Mouse (Mus musculus) lung, adult 2 months (tissue): ENCODE measurements around the gene Hoxb6. TPM values are rescaled to one million over a fixed set of nuclear protein-coding genes. Genes with fewer than 3 reads are reported as not detected.

Experiments used
- DNase-seq: peaks from one replicate; pipeline ENCODE4 v3.0.0; 2022
- H3K4me1 ChIP-seq: fragments of 200-500 bp; 2 replicates; pipeline ENCODE4 v1.6.1; 2011; ENCODE audit warnings: low read length; ENCODE audit not compliant: control insufficient read depth, insufficient read depth
- H3K4me3 ChIP-seq: fragments of 200-500 bp; replicated peaks from 2 replicates; pipeline ENCODE3; 2011; ENCODE audit warnings: low read depth, mild to moderate bottlenecking, control low read depth, low read length; ENCODE audit errors: extremely low read depth
- CTCF ChIP-seq: fragments of 200-500 bp; IDR thresholded peaks from 2 replicates; pipeline ENCODE4 v1.5.1; 2011; ENCODE audit warnings: mild to moderate bottlenecking, low read length, control low read depth; ENCODE audit not compliant: insufficient read depth
- POLR2A ChIP-seq: fragments of 200-500 bp; IDR thresholded peaks from 2 replicates; pipeline ENCODE4 v1.6.1; 2011; ENCODE audit warnings: low read depth, mild to moderate bottlenecking, control low read depth, low read length, borderline replicate concordance; ENCODE audit errors: extremely low read depth
- WGBS: fragments of 180-500 bp; shearing (Covaris S2); methylation state at CpG from one replicate; pipeline ENCODE4 v1.1.7; 2018; 5-methylcytosine and 5-hydroxymethylcytosine counted together
- polyA plus RNA-seq: library from polyadenylated mRNA; depleted of rRNA; stranded (reverse); fragments of >200 nt; gene quantifications from 2 replicates; pipeline ENCODE4 v1.2.3, GENCODE M21; 2012

The Hoxb6 gene
- polyA plus RNA-seq, 1 experiment: 8.2 TPM

DNA sequence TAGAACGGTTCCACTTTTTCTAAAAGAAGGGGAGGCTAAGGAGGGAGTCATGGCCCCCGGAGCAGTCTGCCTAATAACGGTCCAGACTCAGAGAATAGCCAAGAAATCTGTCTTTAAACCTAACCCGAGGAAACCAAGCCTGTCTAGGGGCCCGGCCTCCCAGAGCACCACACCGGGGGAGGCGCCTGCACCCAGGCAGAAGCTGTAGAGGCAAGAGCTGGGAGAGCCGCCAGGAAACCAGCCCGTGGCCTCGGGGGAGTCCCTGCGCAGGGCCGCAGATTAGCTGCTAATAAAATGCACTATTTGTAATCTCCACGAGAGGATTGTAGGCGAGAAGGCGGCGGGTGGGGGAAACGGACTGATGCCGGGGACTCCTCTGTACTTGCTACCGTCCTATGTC, 22.4 kb upstream of the Hoxb6 start:
- WGBS: 3% methylated on average over 19 of the region's 19 CpGs
- DNase-seq: no peak
- H3K4me3 ChIP-seq: no peak overlapping the region

DNA sequence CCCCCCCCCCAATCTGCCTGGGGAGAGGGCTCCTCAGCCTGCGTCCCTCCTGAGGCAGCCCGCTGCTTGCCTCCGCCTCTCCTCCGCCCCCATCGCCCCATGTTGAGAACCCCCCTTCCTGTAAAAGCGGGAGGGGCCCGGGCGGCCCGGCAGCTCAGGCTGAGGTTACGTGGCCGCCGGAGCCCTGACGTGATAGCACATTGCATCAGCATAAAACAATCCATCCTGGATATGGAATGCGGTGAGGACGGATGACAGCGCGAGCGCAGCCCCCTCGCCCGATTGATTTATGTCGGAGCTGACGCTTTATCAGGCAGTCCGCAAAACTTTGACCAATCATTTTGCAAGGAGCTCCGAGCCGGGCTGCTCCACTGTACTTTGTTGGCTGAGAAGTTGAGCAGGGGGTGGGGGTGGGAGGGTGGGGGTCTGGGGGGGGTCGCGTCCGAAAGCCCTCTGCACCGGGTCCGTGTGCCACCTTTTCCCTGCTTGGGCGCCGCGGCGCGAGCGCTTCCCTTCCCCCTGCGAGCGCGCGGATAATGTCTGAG, 21.2 kb upstream of the Hoxb6 start, which contains the start of gene Hoxb9:
Hoxb9 (plus strand) TSS at position 462 of the 545 bp plus-strand sequence.
- TF ChIP-seq POLR2A: no peak
- WGBS: under 1% methylated on average over 39 of the region's 40 CpGs
- peaks cover 3% of the 10 kb centered on the region; the same call in 1 of the 2 replicates for H3K4me1 ChIP-seq
- no peak within 1 kb of the TSS for H3K4me3 ChIP-seq
- DNase-seq: no peak

More for the DNA sequence above, 22.4 kb upstream of the Hoxb6 start:
- H3K4me1 ChIP-seq: peaks cover 3% of the 10 kb centered on the region; the same call in 1 of the 2 replicates
- TF ChIP-seq CTCF (no peak), POLR2A (no peak)

DNA sequence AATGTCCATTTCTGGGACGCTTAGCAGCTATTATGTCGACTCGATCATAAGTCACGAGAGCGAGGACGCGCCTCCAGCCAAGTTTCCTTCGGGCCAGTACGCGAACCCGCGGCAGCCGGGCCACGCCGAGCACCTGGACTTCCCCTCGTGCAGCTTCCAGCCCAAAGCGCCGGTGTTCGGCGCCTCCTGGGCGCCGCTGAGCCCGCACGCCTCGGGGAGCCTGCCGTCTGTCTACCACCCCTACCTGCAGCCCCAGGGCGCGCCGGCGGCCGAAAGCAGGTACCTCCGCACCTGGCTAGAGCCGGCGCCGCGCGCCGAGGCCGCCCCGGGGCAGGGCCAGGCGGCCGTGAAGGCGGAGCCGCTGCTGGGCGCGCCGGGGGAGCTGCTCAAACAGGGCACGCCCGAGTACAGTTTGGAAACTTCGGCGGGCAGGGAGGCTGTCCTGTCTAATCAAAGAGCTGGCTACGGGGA, 20.7 kb upstream of the Hoxb6 start:
- Histone ChIP-seq H3K4me1 (peaks cover 3% of the 10 kb centered on the region; the same call in 1 of the 2 replicates), H3K4me3 (no peak overlapping the region)
- no peak for DNase-seq
- TF ChIP-seq POLR2A (no peak), CTCF (no peak)
- 1% methylated on average over 52 of the region's 52 CpGs for WGBS

DNA sequence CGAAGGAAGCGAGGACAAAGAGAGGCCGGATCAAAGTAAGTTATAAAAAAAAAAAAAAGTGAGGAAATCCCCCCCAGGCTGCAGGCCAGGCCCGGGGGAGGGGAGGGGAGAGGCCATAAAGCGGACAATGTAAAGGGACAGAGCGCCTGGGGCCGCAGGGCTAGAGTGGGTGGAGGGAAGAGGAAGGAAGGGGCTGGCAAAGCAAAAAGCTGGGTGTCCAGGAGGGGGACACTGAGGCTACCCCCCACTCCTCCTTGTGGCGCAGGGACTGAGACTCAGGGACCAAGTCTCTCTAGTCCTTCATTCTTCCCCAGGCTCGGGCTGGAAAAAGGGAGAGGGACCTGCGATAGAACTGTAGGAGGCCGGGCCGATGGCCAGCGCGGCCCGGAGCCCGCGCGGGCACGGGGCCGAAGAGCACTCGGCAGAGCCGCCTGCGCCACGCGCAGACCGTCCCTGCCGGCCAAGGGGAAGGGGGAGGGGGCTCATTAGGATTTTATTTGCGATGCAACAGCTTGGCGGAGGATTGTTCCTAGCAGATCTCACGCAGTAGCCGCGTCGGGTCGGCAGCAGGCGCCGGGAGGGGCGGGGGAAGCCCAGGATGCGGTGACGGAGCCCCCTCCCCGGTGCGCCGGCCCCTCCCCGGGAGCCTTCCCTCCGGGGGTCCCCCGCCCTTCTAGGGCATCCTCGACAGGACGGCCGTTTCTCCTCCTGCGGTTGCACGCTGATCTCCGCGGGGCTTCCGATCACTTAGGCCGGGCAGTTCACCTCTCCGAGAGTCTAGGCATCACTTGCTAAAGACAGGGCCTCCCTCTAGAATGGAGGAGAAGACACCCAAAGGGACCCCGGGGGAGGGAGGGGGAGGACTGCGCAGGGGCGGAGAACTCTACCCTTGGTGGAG, 20.0 kb upstream of the Hoxb6 start:
- DNase-seq: no peak
- Histone ChIP-seq H3K4me3 (no peak overlapping the region), H3K4me1 (peaks cover 3% of the 10 kb centered on the region; the same call in 1 of the 2 replicates)
- TF ChIP-seq POLR2A (no peak), CTCF (no peak)
- WGBS: 4% methylated on average over 57 of the region's 58 CpGs

DNA sequence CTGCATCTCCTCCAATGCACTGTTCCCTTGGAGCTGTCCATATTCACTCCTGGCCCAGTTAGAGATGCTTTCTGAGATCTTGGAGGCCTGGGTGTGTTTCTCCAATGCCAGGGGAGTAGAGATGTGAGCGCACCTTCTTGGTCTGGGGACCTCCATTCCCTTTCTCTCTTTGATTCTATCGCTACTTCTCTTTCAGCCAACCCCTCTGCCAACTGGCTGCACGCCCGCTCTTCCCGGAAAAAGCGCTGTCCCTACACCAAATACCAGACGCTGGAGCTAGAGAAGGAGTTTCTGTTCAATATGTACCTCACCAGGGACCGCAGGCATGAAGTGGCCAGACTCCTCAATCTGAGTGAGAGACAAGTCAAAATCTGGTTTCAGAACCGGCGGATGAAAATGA, 17.8 kb upstream of the Hoxb6 start:
- H3K4me3 ChIP-seq: no peak overlapping the region
- peaks cover 3% of the 10 kb centered on the region; the same call in 1 of the 2 replicates for H3K4me1 ChIP-seq
- no peak for DNase-seq
- WGBS: 18% methylated on average over 10 of the region's 10 CpGs
- TF ChIP-seq CTCF (no peak), POLR2A (no peak)

DNA sequence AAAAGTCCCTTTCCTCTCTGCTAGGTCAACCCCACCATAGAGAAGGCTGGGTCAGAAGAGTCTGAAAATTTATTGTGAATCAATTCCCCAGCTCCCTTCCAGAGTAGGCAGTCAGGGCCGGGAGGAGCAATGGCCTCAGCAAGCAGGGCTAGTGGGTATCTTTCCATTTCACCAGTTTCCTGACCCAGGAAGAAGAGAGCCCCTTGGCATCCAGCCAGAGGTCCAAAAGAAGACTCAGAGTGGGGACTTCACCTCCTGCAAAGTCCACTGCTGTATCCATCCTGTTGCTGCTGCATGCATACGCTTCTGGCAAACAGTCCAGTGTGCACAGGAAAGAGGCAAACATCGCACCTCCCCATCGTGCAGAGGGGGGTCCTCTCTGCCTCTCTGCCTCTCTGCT, 16.4 kb upstream of the Hoxb6 start:
- 9% methylated on average over 4 of the region's 4 CpGs for WGBS
- H3K4me1 ChIP-seq: peaks cover 3% of the 10 kb centered on the region; the same call in 1 of the 2 replicates
- TF ChIP-seq POLR2A (no peak), CTCF (no peak)
- DNase-seq: no peak
- no peak overlapping the region for H3K4me3 ChIP-seq

DNA sequence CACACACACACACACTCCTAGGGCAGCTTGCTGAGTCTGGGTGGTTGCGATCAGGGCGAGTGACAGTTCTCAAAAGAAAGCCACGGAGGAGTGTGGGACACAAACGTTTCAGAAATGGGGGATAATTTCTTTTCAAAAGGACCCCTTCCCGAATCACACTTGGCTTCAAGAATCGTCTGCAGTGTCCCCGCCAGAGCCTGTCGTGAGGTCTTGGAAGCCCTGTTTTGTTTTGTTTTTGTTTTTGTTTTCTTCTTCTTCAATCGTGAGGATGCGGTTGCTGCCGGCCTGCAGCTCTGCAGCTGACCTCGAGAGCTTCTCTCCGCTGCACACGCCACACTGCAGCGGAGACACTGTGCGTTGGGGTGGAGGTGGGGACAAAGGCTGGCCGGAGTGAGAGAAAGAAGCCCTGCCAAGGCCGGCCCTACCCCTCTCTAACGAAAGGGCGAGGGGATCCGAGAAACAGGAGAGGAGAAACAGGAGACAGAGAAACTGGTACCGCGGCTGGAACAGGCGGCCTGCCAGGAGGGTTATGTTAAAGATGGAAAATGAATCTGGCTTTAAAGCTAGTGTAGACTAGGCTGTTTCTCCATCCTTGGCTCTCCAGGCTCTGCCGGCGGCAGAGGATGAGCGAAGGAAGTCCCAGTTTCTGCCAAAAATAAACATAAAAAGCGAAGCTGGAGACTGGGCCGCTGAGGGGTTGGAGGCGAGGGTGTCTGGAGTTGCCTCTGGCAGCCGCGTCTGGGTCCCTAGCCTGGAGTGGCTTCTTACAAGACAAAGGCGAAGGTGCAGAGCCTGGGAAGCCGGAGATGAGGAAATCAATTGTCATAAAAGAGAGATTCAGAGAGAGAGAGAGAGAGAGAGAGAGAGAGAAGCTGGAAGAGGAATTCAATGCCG, 14.9 kb upstream of the Hoxb6 start:
- Histone ChIP-seq H3K4me1 (no peaks in the 10 kb centered on the region), H3K4me3 (no peak overlapping the region)
- 5% methylated on average over 35 of the region's 35 CpGs for WGBS
- TF ChIP-seq POLR2A: no peak
- TF ChIP-seq CTCF: no peak
- DNase-seq: no peak

DNA sequence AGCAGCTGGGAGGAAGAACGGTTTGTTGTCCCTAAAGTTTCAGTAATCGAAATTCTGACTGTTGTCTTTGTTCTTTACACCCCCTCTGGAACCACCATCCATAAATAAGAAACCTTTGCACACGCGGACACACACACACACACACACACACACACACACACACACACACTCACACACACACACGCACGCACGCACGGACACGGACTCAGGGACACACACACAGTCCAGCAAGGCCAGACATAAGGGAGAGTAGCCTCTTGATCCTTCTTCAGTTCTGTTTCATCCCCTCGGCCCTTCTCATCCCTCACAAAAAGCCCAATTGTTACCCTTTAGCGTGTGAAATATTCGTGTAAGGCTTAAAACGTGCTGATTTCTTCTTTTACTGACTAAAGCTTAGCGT, 14.0 kb upstream of the Hoxb6 start:
- no peak for DNase-seq
- 24% methylated on average over 14 of the region's 14 CpGs for WGBS
- Histone ChIP-seq H3K4me1 (0 out of 2 replicates have a peak, but pooled peaks cover 2% of the 10 kb centered on the region), H3K4me3 (no peak overlapping the region)
- TF ChIP-seq POLR2A (no peak), CTCF (no peak)

DNA sequence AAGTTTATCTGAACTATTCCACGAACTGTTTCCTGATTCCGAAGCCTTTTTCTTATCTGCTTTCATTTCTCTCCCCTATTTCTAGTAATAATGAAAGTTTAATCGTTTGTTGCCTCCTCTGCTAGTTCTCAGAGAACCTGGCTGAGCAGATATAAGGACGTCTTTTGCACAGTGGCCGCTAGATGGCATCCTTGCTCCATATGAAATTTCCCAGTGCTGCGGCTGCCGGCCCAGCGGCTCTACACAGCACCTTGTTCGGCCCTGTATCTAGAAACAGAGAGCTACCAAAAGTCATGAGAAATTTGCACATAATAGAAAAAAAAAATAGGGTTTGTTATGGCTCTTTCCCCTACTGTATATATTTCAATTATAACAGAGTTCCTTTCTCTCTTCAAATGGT, 13.5 kb upstream of the Hoxb6 start:
- no peak overlapping the region for H3K4me3 ChIP-seq
- WGBS: 2% methylated on average over 9 of the region's 9 CpGs
- 0 out of 2 replicates have a peak, but pooled peaks cover 2% of the 10 kb centered on the region for H3K4me1 ChIP-seq
- DNase-seq: peak; percentile 80
- TF ChIP-seq POLR2A (no peak), CTCF (peak; percentile 64)
